Mouse (Mus musculus) gastrocnemius, adult 2 months (tissue): ENCODE data around the gene Bcl2l11. TPM values are rescaled to one million over a fixed set of nuclear protein-coding genes. Genes with fewer than 3 reads are reported as not detected.

Experiments
- DNase-seq: peaks from one replicate; pipeline ENCODE4 v3.0.0; 2022
- H3K27ac ChIP-seq: fragments of 200-600 bp; 2 replicates; pipeline ENCODE4 v1.8.1; 2022; ENCODE audit warnings: mild to moderate bottlenecking
- H3K4me3 ChIP-seq: fragments of 200-600 bp; 2 replicates; pipeline ENCODE4 v1.8.1; 2022; ENCODE audit warnings: mild to moderate bottlenecking, moderate library complexity
- CTCF ChIP-seq: fragments of 200-600 bp; IDR thresholded peaks from 2 replicates; pipeline ENCODE4 v1.8.1; 2022; ENCODE audit warnings: antibody characterized with exemption, mild to moderate bottlenecking, moderate library complexity
- intact Hi-C: fragments of 180-260 bp; cut with DNase I; formaldehyde crosslinking; loops from one replicate; pipeline ENCODE4 v1.15.1; 2025
- total RNA-seq, 2 experiments: library from RNA; stranded (reverse); gene quantifications; 2 replicates each; pipeline ENCODE4 v1.2.3; 2021

Bcl2l11 gene
- total RNA-seq, 2 experiments from 2014 or later, result 5.1 to 9.0 TPM

DNA sequence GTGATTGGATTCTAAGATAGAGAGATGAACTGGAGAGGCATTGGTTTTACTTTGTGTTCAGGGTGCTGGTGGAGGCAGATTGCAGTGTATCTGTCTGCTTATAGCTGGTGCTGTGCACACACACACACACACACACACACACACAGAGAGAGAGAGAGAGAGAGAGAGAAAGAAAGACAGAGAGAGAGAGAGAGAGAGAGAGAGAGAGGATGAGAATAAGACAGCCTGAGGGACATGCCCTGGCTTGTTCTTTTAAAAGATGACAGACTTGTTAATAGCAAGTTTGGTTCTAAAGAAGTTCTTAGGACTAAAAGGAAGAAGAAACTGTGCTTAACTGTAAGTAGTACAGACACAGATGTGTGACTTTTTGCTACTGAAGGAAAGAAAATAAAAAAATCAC, 8.0 kb downstream of the Bcl2l11 start:
- no peak overlapping the region for H3K27ac ChIP-seq
- no peak for TF ChIP-seq CTCF

DNA sequence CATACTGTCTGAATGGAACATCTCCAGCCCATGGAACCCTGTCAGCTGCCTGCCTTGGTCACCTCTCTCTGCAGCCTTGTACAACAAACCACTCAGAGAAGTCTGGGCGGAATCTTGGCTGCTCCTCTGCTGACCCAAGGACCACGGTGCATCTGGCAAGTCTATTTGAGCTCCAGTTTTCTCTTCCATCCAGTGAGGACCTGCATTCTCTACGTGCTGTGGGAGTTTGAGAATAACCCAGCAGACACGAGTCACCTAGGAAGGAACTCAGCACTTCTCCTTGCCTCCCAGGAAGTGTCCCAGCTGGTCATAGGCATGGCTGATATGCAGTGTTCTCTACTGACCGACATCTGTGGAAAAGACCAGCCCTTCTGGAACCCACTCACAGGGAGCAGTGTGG, 8.6 kb downstream of the Bcl2l11 start:
- TF ChIP-seq CTCF, result no peak
- intact Hi-C loops, result no loop called here
- DNase-seq, result no peak
- H3K27ac ChIP-seq, result no peak overlapping the region; the same call in 1 of the 2 replicates
- H3K4me3 ChIP-seq, result no peak overlapping the region

More for the DNA sequence above, 8.0 kb downstream of the Bcl2l11 start:
- no peak overlapping the region for H3K4me3 ChIP-seq
- DNase-seq, result no peak
- intact Hi-C loops, result no loop called here

DNA sequence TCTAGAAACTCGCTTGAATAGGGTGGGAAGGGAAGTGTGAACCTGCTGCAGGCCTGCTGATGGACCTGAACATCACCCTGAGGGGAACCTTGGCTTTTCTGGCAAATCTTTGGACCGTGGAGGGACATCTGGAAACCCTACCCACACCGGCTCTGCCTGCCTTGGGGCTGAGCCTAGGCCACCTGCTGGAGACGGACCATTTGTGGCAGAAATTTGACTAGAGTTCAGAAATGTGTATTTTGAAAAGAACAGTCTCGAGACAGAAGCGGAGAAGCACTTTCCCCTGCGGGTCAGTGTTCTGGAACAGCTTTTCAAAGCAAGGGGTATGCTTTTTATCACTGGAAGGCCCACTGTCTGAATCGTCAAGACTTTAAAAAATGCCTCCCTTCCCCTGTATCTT, 9.1 kb downstream of the Bcl2l11 start:
- H3K27ac ChIP-seq, result peak overlapping the region; percentile 31
- peak; percentile 12; the same call in 1 of the 2 replicates for TF ChIP-seq CTCF
- H3K4me3 ChIP-seq, result no peak overlapping the region
- no peak for DNase-seq
- intact Hi-C loops, result no loop called here

DNA sequence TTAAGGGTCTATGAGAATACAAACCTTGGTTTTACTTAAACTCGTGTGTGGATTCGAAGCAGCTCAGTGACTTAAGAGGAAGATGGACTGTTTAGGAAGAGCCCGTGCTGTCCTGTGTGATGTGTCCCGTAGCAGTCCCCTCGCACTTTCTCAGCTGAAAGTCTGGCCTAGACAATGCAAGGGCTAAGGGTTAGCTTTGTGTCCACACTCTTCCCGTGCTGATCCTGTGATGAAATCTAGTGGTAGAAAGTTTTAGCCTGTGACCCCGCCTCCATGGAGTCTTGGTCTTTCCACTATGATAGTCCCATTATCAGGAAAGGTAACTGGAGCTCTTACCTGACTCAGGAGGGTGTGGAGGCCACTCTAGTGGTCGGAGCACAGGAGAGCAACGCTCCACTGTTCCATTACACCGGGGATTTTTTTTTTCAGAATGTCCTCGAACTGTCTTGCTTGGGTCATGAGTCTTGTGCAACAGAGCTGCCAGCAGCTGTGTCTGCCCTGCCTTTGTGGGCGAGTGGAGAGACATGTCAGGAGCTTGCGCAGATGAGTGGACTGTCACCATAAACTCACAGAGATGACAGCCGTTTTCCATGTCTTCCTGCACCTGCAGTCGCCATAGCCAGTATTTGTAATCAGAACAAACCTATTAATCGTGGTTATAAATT, 11.1 kb downstream of the Bcl2l11 start:
- intact Hi-C loops, result no loop called here
- no peak for TF ChIP-seq CTCF
- Histone ChIP-seq H3K4me3 (no peak overlapping the region; the same call in 1 of the 2 replicates), H3K27ac (peak overlapping the region; percentile 73)
- no peak for DNase-seq

DNA sequence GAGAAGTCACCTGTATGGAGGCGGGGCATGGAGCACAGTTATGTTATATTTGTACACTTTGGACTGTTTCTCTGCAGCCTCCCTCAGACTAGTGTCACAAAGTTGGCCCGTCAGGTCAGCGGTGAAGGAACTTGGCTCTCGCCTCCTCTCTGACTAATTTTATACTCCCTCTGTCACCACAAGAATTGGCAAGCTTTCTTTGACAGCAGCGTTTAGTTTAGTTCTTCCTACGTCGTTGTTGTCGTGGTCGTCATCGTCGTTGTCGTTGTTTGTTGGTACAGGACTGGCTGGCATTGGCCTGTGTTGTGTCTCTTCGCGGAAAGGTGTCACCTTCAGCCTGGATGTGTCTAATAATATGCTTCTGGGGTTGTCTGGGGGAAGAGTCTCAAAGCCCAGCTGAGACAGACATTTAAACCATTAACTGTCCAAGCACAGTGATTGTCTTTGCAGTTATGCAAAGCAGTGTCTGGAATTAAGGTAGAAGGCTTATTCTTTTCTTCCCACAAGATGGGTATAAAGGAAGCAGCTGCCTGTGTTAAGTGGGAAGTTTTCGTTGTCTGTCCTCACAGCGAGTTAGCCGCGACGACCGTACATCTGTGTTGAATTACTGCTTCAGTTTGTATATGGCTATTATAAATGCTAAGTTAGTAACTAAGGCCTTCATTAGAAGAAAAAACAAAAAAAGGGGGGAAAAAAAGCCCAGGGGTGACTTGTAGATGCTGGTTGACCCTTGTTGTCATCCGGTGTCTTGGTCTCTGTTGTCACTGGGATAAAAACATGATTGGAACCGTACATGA, 11.8 kb downstream of the Bcl2l11 start:
- intact Hi-C loops, result no loop called here
- no peak for TF ChIP-seq CTCF
- H3K27ac ChIP-seq, result peak overlapping the region; percentile 73
- peak overlapping the region; percentile 25 for H3K4me3 ChIP-seq
- DNase-seq, result peak; percentile 57

DNA sequence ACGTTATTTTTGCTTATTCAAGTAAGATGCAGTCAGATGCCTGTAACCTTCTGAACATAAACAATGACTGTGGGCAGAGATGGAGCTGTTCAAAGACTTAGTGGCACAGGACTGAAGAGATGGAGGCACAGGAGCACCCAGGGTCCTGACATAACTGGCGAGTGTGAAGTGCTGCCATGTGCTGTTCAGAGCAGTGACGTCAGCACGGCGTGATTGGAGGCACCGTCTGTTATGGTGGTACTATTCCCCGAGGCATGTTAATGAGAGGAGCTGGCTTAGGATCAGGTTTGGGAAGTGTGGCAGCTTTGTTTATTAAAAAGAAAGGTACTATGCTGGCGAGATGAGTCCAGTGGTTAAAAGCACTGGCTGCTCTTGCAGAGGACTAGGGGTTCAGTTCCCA, 13.1 kb downstream of the Bcl2l11 start:
- Histone ChIP-seq H3K27ac (peak overlapping the region; percentile 82), H3K4me3 (no peak overlapping the region)
- no peak for TF ChIP-seq CTCF
- DNase-seq, result no peak
- intact Hi-C loops, result no loop called here

DNA sequence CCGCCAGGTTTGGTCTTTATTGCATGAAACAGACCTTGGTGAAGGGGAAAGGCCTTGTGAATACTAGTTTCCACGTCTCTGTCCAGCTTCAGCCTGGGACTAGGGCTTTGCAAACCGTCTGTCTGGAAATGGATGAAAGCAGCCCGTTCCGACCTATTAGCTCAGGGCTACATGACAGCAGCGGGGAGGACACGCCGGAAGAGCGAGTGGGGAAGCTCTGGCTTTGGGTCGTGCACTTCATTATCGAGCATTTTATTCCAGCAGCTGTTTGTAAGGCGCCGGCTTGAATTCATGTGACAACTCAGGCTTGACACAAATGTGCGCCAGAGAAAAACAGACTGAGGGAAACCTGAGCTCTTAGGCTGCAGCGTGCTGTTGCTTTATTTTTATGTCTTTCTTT, 13.9 kb downstream of the Bcl2l11 start:
- intact Hi-C loops, result no loop called here
- Histone ChIP-seq H3K27ac (peak overlapping the region; percentile 82), H3K4me3 (peak overlapping the region; percentile 23)
- no peak for TF ChIP-seq CTCF
- peak; percentile 64 for DNase-seq

DNA sequence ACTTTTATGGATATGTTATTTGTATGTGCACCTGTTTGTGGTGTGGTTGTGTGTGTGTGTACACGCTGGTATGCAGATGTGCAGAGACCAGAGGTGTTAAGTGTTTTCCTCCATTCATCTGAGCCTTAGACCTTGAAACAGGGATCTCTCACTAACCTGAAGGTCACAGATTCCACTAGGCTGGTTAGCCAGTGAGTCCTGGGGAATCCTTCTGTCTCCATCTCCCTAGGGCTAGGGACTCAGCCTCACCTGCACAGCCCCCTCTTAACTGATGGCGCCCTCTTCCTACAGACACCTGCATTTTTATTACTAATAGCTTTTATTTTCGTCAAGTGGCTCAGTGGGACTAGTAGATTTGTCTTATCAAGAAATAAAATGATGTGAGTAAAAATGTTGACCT, 14.3 kb downstream of the Bcl2l11 start:
- no peak for DNase-seq
- intact Hi-C loops, result no loop called here
- peak; percentile 1; the same call in 1 of the 2 replicates for TF ChIP-seq CTCF
- Histone ChIP-seq H3K4me3 (peak overlapping the region; percentile 23), H3K27ac (peak overlapping the region; percentile 82)

DNA sequence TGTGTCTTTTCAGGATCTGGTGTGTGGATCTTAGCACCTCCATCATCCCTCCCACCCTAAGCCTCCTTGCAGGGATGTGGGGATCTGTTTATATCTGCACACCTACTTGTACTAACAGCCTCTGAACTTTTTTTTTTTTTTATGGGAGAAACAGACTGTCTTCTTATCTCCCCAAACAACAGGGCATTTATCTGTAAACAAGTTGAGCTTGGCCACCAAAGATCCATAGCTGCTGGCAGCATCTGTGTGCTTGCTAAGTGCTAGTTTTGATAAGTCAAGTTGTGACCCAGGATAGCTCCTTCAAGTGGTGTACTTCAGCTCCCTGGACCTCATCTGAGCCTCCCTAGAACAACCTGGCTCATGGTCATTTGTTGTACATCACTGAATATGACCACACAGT, 18.2 kb downstream of the Bcl2l11 start:
- no peak for DNase-seq
- TF ChIP-seq CTCF, result no peak
- H3K27ac ChIP-seq, result no peak overlapping the region
- intact Hi-C loops, result no loop called here
- H3K4me3 ChIP-seq, result no peak overlapping the region

DNA sequence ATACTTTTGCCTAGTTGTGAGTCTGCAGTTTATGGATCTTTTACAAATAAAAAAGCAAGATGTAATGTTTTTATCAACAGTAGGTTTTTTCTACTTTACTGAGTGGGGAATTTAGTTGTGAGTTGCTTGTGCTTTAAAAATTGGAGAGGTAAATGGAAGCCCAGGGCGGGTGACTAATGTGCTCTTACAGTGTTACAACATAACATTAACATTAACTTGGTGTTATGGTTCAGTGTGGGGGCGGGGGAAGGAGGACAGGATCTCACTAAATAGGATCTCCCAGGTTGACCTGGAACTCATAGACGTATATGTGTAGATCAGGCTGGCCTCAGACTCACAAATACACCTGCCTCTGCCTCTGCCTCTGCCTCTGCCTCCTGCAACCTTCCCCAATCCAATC, 19.6 kb downstream of the Bcl2l11 start:
- no peak overlapping the region for H3K27ac ChIP-seq
- H3K4me3 ChIP-seq, result no peak overlapping the region
- no peak for TF ChIP-seq CTCF
- intact Hi-C loops, result no loop called here
- no peak for DNase-seq

DNA sequence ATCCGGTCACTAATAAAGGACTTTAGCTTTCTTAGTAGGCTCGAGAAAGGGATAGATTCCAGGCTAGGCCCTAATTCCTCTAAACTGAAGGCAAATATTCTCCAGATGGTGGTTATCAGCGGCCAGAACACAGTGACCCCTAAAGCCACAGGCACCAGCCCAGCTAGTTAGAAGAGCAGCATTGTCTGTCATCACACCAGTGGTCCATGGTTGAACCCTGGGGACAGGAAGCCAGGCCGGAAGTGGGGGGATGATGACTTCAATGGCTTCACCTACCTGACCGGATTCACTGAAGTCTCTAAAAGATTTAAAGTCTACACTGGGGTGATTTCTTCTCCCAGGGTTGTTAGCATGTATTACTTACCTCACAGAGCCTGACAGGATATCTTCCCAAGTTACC, 23.8 kb downstream of the Bcl2l11 start:
- no peak overlapping the region for H3K27ac ChIP-seq
- no peak for TF ChIP-seq CTCF
- H3K4me3 ChIP-seq, result no peak overlapping the region
- intact Hi-C loops, result no loop called here
- DNase-seq, result no peak

DNA sequence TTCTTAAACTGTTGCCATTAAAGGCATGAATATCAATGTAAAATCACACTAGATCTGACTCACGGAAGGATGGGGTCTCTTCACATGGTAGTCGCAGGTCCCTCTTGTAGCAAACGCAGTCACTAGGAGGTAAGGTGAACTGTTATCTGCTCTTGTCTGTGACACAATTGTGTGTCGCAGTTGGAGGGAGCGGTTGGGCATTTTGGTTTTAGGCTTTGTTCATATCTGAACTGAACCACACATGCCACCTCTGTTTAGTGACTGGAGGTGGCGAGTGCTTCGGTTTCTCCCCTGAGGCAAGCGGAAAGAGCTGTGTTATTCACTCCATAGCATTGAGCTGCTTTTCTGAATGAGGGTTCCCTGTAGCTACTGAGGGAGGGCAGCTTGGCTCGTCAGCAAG, 26.4 kb downstream of the Bcl2l11 start:
- intact Hi-C loops, result no loop called here
- no peak for TF ChIP-seq CTCF
- no peak for DNase-seq
- Histone ChIP-seq H3K4me3 (no peak overlapping the region), H3K27ac (no peak overlapping the region)

DNA sequence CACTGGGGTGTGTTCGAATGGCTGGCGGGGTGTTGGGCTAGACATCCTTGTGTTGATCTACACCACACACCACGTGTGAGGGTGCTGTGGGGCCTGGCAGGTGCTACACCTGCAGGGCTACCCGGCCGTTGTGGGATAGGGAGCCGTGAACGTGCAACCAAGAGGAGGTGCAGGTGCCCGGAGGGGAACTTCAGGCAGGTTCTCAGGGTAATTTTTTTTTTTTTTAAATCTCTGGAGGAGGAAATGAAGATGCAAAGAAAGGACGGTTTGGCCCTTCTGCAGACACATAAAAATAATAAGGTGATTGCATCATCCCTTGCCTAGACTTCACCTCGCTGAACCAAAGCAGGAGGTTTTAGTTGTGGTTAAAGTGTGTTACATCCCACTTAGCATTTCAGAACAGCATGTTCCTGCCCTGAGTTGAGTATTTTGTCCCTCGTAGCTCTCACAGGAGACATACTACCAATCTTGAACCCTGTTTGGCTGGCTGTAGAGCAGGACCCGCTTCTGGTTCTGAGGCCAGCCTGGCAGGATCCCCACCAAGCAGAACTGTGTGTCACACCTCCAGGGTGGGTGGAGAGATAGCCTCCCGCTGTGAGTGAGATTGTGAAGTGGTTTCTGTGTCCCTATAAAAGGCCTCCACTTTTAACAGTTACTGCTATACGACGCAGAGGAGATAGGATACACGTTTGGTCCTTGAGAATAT, 27.2 kb downstream of the Bcl2l11 start:
- H3K27ac ChIP-seq, result no peak overlapping the region
- no peak for TF ChIP-seq CTCF

More for the DNA sequence above, 27.2 kb downstream of the Bcl2l11 start:
- no peak overlapping the region for H3K4me3 ChIP-seq
- intact Hi-C loops, result no loop called here
- DNase-seq, result no peak
